Mouse (Mus musculus) left cerebral cortex, adult 18-20 months (tissue): ENCODE results near the gene Gjb3. TPM values are rescaled to one million over a fixed set of nuclear protein-coding genes. Genes with fewer than 3 reads are reported as not detected.

Experiments used
- DNase-seq, 2 experiments: peaks; one replicate each; pipeline ENCODE4 v3.0.0; 2021 to 2022; ENCODE audit warnings: low spot score in 2 of 2, mixed read lengths in 1 of 2
- total RNA-seq, 2 experiments: library from RNA; stranded (reverse); gene quantifications; 2 replicates each; pipeline ENCODE4 v1.2.3; 2021

Gene Gjb3
- total RNA-seq, 2 experiments from 2014 or later: 0.35 to 0.37 TPM

DNA sequence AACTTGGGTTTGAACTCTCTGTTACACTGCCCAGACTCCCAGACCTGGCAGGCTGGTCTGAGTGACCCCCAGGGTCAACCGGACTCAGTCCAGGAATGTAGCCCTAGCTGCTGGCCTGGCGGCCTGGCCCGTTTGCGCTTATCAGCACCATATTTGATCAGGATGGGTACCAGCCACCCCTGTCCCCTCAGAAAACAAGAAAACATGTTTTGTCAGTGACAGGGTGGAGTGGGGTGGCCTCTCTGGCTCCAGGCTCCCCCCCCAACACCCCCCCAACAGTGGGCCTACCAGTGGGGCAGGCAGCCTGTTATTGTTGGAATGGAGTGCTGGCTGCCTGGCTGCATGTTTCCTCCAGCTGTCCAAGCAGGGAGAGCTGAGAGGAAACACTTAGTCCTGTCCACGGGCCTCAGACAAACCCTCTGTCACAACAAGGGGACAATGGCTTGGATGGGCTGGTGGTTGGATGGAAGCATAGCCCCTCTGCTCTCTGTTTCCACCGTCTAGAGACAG is 41.5 kb downstream of the Gjb3 start:
- no peak for DNase-seq

DNA sequence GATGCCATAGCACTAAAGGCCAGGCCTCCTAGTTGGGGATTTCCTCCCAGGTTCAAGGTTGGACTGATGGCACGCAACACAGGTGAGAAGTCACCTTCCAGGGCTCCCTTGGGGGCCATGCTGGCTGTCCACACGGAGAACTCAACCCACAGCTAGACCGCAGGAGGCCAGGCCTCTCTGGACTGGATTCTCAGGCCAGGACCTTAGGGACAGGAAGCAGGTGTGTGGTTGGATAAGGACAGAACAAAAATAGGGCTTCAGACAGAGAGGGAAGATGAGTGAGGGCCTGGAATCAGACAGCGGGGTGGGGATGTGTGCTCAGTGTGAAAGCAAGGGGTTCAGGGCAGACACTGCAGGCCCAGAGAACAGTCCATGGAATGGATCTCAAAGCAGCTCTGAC is 43.7 kb downstream of the Gjb3 start:
- DNase-seq: no peak

DNA sequence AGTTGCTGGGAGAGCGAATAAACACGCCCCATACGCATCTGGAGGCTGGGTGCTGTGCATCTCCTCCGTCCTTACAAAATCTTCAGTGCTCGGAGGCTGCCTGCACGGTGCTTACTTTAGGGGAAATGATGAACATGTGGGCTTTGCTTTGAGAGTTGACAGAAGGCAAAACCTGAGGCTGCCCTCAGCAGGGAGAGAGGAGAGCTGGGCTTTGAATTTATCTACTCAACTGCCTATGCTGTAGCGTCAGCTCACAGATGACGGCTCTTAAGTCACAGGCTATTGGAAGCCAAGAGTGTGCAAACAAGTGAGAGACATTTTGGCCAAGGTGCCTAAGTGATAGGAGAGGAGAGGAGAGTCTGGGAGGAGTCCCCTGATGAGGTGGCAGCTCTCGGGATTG is 51.4 kb downstream of the Gjb3 start:
- no peak for DNase-seq

DNA sequence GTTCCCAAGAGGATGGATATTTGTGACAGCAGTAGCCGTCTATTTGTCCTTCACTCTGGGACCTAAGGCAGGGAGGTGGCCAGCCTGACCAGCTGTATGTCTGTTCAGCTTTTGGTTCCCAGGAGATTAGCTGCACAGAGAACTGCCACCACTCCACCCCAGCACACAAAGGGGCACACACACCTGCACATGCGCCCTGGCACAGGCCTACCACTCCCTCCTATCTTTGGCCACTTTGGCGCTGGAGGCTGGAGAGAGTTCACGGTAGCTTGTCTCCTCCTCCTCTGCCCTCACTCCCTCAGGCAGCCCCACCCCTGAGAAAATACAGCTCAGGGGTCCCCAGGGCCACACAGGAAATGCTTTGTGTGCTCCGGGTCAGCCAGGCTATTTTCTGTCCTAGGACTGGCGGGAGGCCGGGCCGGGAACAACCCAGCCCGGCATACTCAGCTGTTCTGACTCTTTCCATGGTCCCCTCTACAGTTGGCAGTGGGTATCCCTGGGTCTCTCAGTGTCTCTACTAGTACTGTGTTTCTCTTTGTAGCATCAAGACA is 52.1 kb downstream of the Gjb3 start:
- DNase-seq: no peak

Other genes with a start within 250 kb of the Gjb3 start
- gene Tmem35b, start 207.2 kb downstream of the Gjb3 start, total RNA-seq: 1 to 10 TPM; 3.3 TPM
- gene Dlgap3, start 161.6 kb downstream of the Gjb3 start, total RNA-seq: 100 to 1,000 TPM; 368 to 379 TPM
- gene Smim12, start 87.1 kb downstream of the Gjb3 start, total RNA-seq: 10 to 100 TPM; 56.0 to 59.9 TPM
- 1 to 10 TPM; 2.2 to 3.2 TPM for gene Gja4, start 16.8 kb downstream of the Gjb3 start, total RNA-seq
- gene Gjb4, start 23.2 kb upstream of the Gjb3 start, total RNA-seq: not detected
- not detected for gene Gjb5, start 27.3 kb upstream of the Gjb3 start, total RNA-seq